Mouse (Mus musculus) ES-E14 (cell line): ENCODE results near the gene Atp1b4.
"Not testable (repeated sequence)": the region's sequence is repeated elsewhere in the genome, so short reads cannot be mapped to it uniquely, and the experiment has no call there.

ENCODE experiments used
- CHD2 ChIP-seq: IDR thresholded peaks from 2 replicates; pipeline ENCODE4 v1.6.1; 2014; ENCODE audit warnings: mild to moderate bottlenecking, low read depth, low read length, inconsistent platforms
- HCFC1 ChIP-seq: IDR thresholded peaks from 2 replicates; pipeline ENCODE4 v1.6.1; 2012; ENCODE audit warnings: low read length, inconsistent platforms, borderline replicate concordance; ENCODE audit not compliant: insufficient read depth
- MAFK ChIP-seq: IDR thresholded peaks from 2 replicates; pipeline ENCODE4 v1.6.1; 2014; ENCODE audit warnings: mild to moderate bottlenecking, low read depth, low read length, inconsistent platforms; ENCODE audit not compliant: insufficient read depth
- ZC3H11A ChIP-seq: IDR thresholded peaks from 2 replicates; pipeline ENCODE4 v1.6.1; 2012; ENCODE audit warnings: low read depth, mild to moderate bottlenecking, inconsistent platforms, low read length, borderline replicate concordance
- ZNF384 ChIP-seq: IDR thresholded peaks from 2 replicates; pipeline ENCODE4 v1.6.1; 2012; ENCODE audit warnings: low read depth, low read length, inconsistent platforms

- not testable (repeated sequence) for TF ChIP-seq ZNF384, CHD2, MAFK, HCFC1, ZC3H11A
Measured at GRCm38 (mm10) chrX:38373169-38373568, 57.2 kb downstream of the Atp1b4 start.
